Mouse (Mus musculus): ENCODE measurements around the gene Bckdha.

DNA sequence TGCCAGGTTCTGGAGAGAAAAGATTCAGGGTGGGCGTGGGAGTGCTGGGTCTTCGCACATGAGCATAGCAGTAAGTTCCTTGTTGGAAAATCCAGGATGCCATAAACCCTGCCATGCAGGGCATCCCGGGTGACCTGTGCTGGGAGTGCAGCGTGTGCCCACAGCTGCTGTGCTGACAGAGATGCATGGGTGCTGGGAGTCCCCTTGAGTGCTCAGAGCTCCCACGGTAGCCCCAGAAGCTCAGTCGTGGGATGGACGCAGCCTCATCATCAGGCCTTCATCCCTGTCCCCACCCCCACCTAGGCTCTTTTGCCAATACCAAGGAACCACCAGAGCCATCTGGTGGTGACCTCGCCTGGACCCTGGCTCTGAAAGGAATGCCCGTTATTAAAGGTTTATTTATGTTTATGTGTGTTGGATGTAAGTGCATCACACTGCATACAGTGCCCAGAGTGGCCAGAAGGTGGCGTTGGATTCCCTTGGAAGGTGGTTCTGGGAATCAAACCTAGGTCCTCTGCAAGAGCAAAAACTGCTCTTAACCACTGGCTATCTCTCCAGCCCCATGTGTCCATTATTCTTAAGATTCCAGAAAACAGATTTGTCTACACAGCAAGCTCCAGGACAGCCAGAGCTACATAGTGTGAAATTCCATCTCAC is 33.1 kb downstream of the Bckdha start:
- TF ChIP-seq CTCF (IDR thresholded peaks at IDR 0.05; ENCODE audit: low read depth, low read length), result peak; percentile 63
- TF ChIP-seq GATA1 (IDR thresholded peaks at IDR 0.05; ENCODE audit: borderline replicate concordance, low read length), result no peak
- no peak for TF ChIP-seq TAL1 (conservative IDR thresholded peaks at IDR 0.05; ENCODE audit: low read depth, low read length)
- TF ChIP-seq POLR2AphosphoS5 (IDR thresholded peaks at IDR 0.05; ENCODE audit: insufficient replicate concordance, low read depth, low read length), result no peak
- no peak for TF ChIP-seq GATA2 (IDR thresholded peaks at IDR 0.05; ENCODE audit: borderline replicate concordance, low read depth, low read length)

All from G1E (cell line).